In genomic region chr11:67081125-67081649, GRCm38 (mm10) we compare ENCODE assay signal across 8 mouse cellular contexts. TPM values are rescaled to one million over a fixed set of nuclear protein-coding genes. Genes with fewer than 3 reads are reported as not detected.
A peak's percentile ranks its signal among the peaks of the same experiment; 100 is the strongest.
DNase-seq lines count a peak whose midpoint lies in the region; ATAC-seq lines count a peak whose summit lies in the region.

No protein-coding gene starts in this region.

- no peaks in the 10 kb centered on the region; the same call in 1 of the 2 replicates for H3K4me1 ChIP-seq in embryonic facial prominence, embryonic 15.5 days
- peaks cover 13% of the 10 kb centered on the region for H3K4me1 ChIP-seq in limb, embryonic 10.5 days
- H3K4me1 ChIP-seq in midbrain, embryonic 13.5 days (replicated peaks), result peaks cover 23% of the 10 kb centered on the region

- peak; percentile 44 for DNase-seq in ovary, postnatal 36 days (ENCODE audit: low spot score)
- DNase-seq in ovary, postnatal 10 days (ENCODE audit: low spot score), result no peak
- DNase-seq in limb, embryonic 10.5 days (ENCODE audit: low spot score), result peak; percentile 72
- no peak for DNase-seq in cerebellum, adult 9-10 months
- DNase-seq in thymus, postnatal 14 days, result no peak
- no peak for DNase-seq in layer of hippocampus, postnatal 10 days (ENCODE audit: low spot score in 2 of 2)

- 0 out of 2 replicates have a peak, but pooled peaks have one; percentile 36 for ATAC-seq in embryonic facial prominence, embryonic 15.5 days (ENCODE audit: insufficient number of reproducible peaks, low FRiP score, low TSS enrichment, low read depth)
- peak; percentile 55 for ATAC-seq in midbrain, embryonic 13.5 days

- H3K9me3 ChIP-seq in embryonic facial prominence, embryonic 15.5 days (replicated peaks), result no peaks in the 10 kb centered on the region
- no peaks in the 10 kb centered on the region for H3K9me3 ChIP-seq in limb, embryonic 10.5 days (replicated peaks)
- H3K9me3 ChIP-seq in midbrain, embryonic 13.5 days, result no peaks in the 10 kb centered on the region

- H3K4me3 ChIP-seq in embryonic facial prominence, embryonic 15.5 days (replicated peaks), result no peak overlapping the region
- no peak overlapping the region for H3K4me3 ChIP-seq in limb, embryonic 10.5 days
- H3K4me3 ChIP-seq in midbrain, embryonic 13.5 days (replicated peaks), result no peak overlapping the region

- no peak overlapping the region for H3K4me2 ChIP-seq in embryonic facial prominence, embryonic 15.5 days (replicated peaks)
- H3K4me2 ChIP-seq in midbrain, embryonic 13.5 days (replicated peaks), result peak overlapping the region; percentile 22

- H3K36me3 ChIP-seq in embryonic facial prominence, embryonic 15.5 days, result no peaks in the 10 kb centered on the region
- no peaks in the 10 kb centered on the region for H3K36me3 ChIP-seq in limb, embryonic 10.5 days
- H3K36me3 ChIP-seq in midbrain, embryonic 13.5 days, result no peaks in the 10 kb centered on the region

- peaks cover 23% of the 10 kb centered on the region for H3K27me3 ChIP-seq in embryonic facial prominence, embryonic 15.5 days
- peaks cover 34% of the 10 kb centered on the region for H3K27me3 ChIP-seq in limb, embryonic 10.5 days (ENCODE audit: low read depth, poor library complexity, severe bottlenecking)
- peaks cover 26% of the 10 kb centered on the region for H3K27me3 ChIP-seq in midbrain, embryonic 13.5 days

- WGBS in embryonic facial prominence, embryonic 15.5 days, result 4% methylated on average over 11 of the region's 11 CpGs
- WGBS in limb, embryonic 10.5 days, result 6% methylated on average over 11 of the region's 11 CpGs
- WGBS in midbrain, embryonic 13.5 days, result 6% methylated on average over 11 of the region's 11 CpGs

- H3K27ac ChIP-seq in embryonic facial prominence, embryonic 15.5 days (replicated peaks), result no peak overlapping the region
- H3K27ac ChIP-seq in limb, embryonic 10.5 days, result no peak overlapping the region
- no peak overlapping the region for H3K27ac ChIP-seq in midbrain, embryonic 13.5 days

- no peak overlapping the region for H3K9ac ChIP-seq in embryonic facial prominence, embryonic 15.5 days
- no peak overlapping the region for H3K9ac ChIP-seq in midbrain, embryonic 13.5 days (replicated peaks)

RNA-seq across cellular contexts. Expression of gene Myh3, which starts 3.1 kb away (rescaled TPM):
- 150 and 219 TPM in 2 replicates for polyA plus RNA-seq in embryonic facial prominence, embryonic 15.5 days (2015; fragmentation: Nextera tagmentation; extraction: Ambion mirVana)
- 0.24 and 0.78 TPM in 2 replicates for polyA plus RNA-seq in limb, embryonic 10.5 days (2016; fragmentation: Nextera tagmentation; extraction: Ambion mirVana)
- polyA plus RNA-seq in midbrain, embryonic 13.5 days (2015; fragmentation: Nextera tagmentation; extraction: Ambion mirVana), result 0.35 and 0.39 TPM in 2 replicates
- total RNA-seq in layer of hippocampus, postnatal 10 days (2021), result 1 to 10 TPM; 1.1 to 1.5 TPM

RNA-seq across cellular contexts. Expression of gene Sco1, which starts 28.7 kb away (rescaled TPM):
- polyA plus RNA-seq in embryonic facial prominence, embryonic 15.5 days (2015; fragmentation: Nextera tagmentation; extraction: Ambion mirVana), result 16.7 and 17.0 TPM in 2 replicates
- polyA plus RNA-seq in limb, embryonic 10.5 days (2016; fragmentation: Nextera tagmentation; extraction: Ambion mirVana), result 22.8 and 24.7 TPM in 2 replicates
- 15.1 and 16.4 TPM in 2 replicates for polyA plus RNA-seq in midbrain, embryonic 13.5 days (2015; fragmentation: Nextera tagmentation; extraction: Ambion mirVana)
- 10 to 100 TPM in 1 of 2 experiments, 1 to 10 TPM in 1; 9.4 to 10.9 TPM for total RNA-seq in layer of hippocampus, postnatal 10 days (2021)

RNA-seq across cellular contexts. Expression of gene Adprm, which starts 28.8 kb away (rescaled TPM):
- 33.9 and 35.4 TPM in 2 replicates for polyA plus RNA-seq in embryonic facial prominence, embryonic 15.5 days (2015; fragmentation: Nextera tagmentation; extraction: Ambion mirVana)
- 31.3 and 34.0 TPM in 2 replicates for polyA plus RNA-seq in limb, embryonic 10.5 days (2016; fragmentation: Nextera tagmentation; extraction: Ambion mirVana)
- polyA plus RNA-seq in midbrain, embryonic 13.5 days (2015; fragmentation: Nextera tagmentation; extraction: Ambion mirVana), result 37.0 and 38.5 TPM in 2 replicates
- 10 to 100 TPM; 20.7 to 24.1 TPM for total RNA-seq in layer of hippocampus, postnatal 10 days (2021)

RNA-seq across cellular contexts. Expression of gene Tmem220, which starts 56.2 kb away (rescaled TPM):
- 1.9 and 2.2 TPM in 2 replicates for polyA plus RNA-seq in embryonic facial prominence, embryonic 15.5 days (2015; fragmentation: Nextera tagmentation; extraction: Ambion mirVana)
- polyA plus RNA-seq in limb, embryonic 10.5 days (2016; fragmentation: Nextera tagmentation; extraction: Ambion mirVana), result 1.1 and 2.0 TPM in 2 replicates
- polyA plus RNA-seq in midbrain, embryonic 13.5 days (2015; fragmentation: Nextera tagmentation; extraction: Ambion mirVana), result 0.89 and 0.93 TPM in 2 replicates
- 1 to 10 TPM in 1 of 2 experiments, under 1 TPM in 1; 0.27 to 1.1 TPM for total RNA-seq in layer of hippocampus, postnatal 10 days (2021)

Comparison
In these comparisons a context has a peak if more than half of its experiments do, and no peak if none do; other contexts are left out.
1. DNase-seq: peak in ovary, postnatal 36 days (single experiment) and limb, embryonic 10.5 days (single experiment); none in ovary, postnatal 10 days (single experiment), cerebellum, adult 9-10 months (single experiment), thymus, postnatal 14 days (single experiment) and layer of hippocampus, postnatal 10 days (0 of 2).
2. RNA of gene Myh3, which starts 3.1 kb away (polyA plus RNA-seq): 150 to 219 TPM in embryonic facial prominence, embryonic 15.5 days; 0.24 to 0.78 TPM in limb, embryonic 10.5 days and 0.35 to 0.39 TPM in midbrain, embryonic 13.5 days; every median in the first group is over 10 times any median in the second.